Mouse (Mus musculus) forebrain, embryonic 12.5 days (tissue): Measurements from ENCODE around the gene Nlrc4. TPM values are rescaled to one million over a fixed set of nuclear protein-coding genes. Genes with fewer than 3 reads are reported as not detected.

ENCODE experiments used
- ATAC-seq: fragments of 200-750 bp; cut with Nextera tagmentation; 2 replicates; pipeline ENCODE4 v1.8.0; 2017; ENCODE audit warnings: moderate TSS enrichment; ENCODE audit not compliant: low FRiP score
- H3K27ac ChIP-seq: fragments of 300-500 bp; sonication (generic); 2 replicates; pipeline ENCODE4 v1.5.1; 2016; ENCODE audit warnings: mild to moderate bottlenecking
- H3K27me3 ChIP-seq: fragments of 300-500 bp; sonication (generic); 2 replicates; pipeline ENCODE4 v1.6.1; 2016; ENCODE audit warnings: mild to moderate bottlenecking
- H3K36me3 ChIP-seq: fragments of 300-500 bp; sonication (generic); replicated peaks from 2 replicates; pipeline ENCODE4 v1.6.1; 2016; ENCODE audit warnings: mild to moderate bottlenecking
- H3K4me1 ChIP-seq: fragments of 300-500 bp; sonication (generic); 2 replicates; pipeline ENCODE4 v1.6.1; 2016
- H3K4me2 ChIP-seq: fragments of 300-500 bp; sonication (generic); 2 replicates; pipeline ENCODE4 v1.6.1; 2016; ENCODE audit warnings: mild to moderate bottlenecking, moderate library complexity
- H3K4me3 ChIP-seq: fragments of 300-500 bp; sonication (generic); replicated peaks from 2 replicates; pipeline ENCODE4 v1.5.1; 2016; ENCODE audit warnings: mild to moderate bottlenecking
- H3K9ac ChIP-seq: fragments of 300-500 bp; sonication (generic); 2 replicates; pipeline ENCODE4 v1.6.1; 2016; ENCODE audit warnings: mild to moderate bottlenecking
- H3K9me3 ChIP-seq: fragments of 300-500 bp; sonication (generic); 2 replicates; pipeline ENCODE4 v1.6.1; 2016
- WGBS: fragments of 180-500 bp; shearing (Covaris S2); methylation state at CpG from one replicate; pipeline ENCODE4 v1.1.7; 2016; 5-methylcytosine and 5-hydroxymethylcytosine counted together
- polyA plus RNA-seq: library from polyadenylated mRNA; unstranded; fragments of >200 nt; fragmentation: Nextera tagmentation; extraction: Ambion mirVana; gene quantifications from 2 replicates; pipeline ENCODE4 v1.2.1, GENCODE M21; 2016

Gene Nlrc4
- polyA plus RNA-seq, 1 experiment from 2014 or later, result 0.18 TPM

- Histone ChIP-seq H3K4me3 (no peak overlapping the region), H3K9ac (no peak overlapping the region), H3K4me2 (no peak overlapping the region), H3K27me3 (no peaks in the 10 kb centered on the region), H3K4me1 (no peaks in the 10 kb centered on the region), H3K36me3 (peaks cover 37% of the 10 kb centered on the region), H3K9me3 (no peaks in the 10 kb centered on the region), H3K27ac (no peak overlapping the region)
- WGBS, result 83% methylated on average over 3 of the region's 3 CpGs
- no peak for ATAC-seq
Observed at GRCm38 (mm10) chr17:74389847-74390246, 69.1 kb downstream of the Nlrc4 start.

DNA sequence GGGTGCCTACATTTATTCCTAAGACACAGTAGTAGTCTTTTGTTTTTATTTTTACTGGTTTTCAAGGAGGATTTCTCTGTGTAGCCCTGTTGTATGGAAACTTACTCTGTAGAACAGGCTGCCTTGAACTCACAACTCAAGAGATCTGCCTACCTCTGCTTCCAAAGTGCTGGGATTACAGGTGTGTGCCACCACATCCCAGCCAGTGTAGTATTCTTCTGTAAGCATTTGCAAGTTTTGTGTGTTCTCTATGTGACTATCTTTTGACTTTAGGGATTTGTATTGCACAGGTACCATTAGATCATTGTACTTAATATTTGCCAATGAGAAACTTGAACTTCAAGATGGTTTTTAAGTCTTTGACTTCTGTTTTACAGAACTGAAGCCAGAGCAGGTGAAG is 72.3 kb downstream of the Nlrc4 start:
- peaks cover 68% of the 10 kb centered on the region for H3K36me3 ChIP-seq
- no peaks in the 10 kb centered on the region for H3K9me3 ChIP-seq

DNA sequence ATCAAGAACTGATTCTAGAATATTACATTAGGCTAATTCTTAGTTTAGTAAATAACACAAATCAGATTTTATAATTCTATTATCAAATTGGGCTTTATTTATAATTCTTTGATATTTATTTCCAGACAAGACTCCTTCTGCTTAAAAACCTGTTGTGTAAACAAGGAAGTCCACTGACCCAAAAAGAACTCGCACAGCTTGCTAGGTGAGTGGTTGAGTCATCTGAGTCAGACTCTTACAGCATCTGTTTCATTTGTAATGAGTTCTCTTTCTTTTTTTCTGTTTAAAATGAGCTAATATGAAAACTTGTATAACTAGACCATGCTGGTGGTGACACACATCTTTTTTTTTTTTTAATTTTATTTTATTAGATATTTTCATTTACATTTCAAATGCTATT is 82.0 kb downstream of the Nlrc4 start:
- WGBS, result 93% methylated on average over 1 of the region's 1 CpGs

More for the DNA sequence above, 72.3 kb downstream of the Nlrc4 start:
- Histone ChIP-seq H3K9ac (no peak overlapping the region), H3K4me1 (no peaks in the 10 kb centered on the region), H3K4me2 (no peak overlapping the region), H3K27ac (no peak overlapping the region), H3K4me3 (no peak overlapping the region), H3K27me3 (no peaks in the 10 kb centered on the region)
- ATAC-seq, result no peak

More for the DNA sequence above, 82.0 kb downstream of the Nlrc4 start:
- Histone ChIP-seq H3K9me3 (no peaks in the 10 kb centered on the region), H3K4me1 (no peaks in the 10 kb centered on the region), H3K27ac (no peak overlapping the region), H3K9ac (no peak overlapping the region), H3K4me3 (no peak overlapping the region), H3K36me3 (peaks cover 68% of the 10 kb centered on the region), H3K4me2 (no peak overlapping the region), H3K27me3 (no peaks in the 10 kb centered on the region)
- ATAC-seq, result no peak

Other genes starting within 250 kb of the Nlrc4 start
- gene Memo1, start 163.6 kb downstream of the Nlrc4 start, polyA plus RNA-seq, result 71.1 and 77.4 TPM in 2 replicates
- gene Dpy30, start 135.2 kb downstream of the Nlrc4 start, polyA plus RNA-seq, result 252 and 269 TPM in 2 replicates
- 28.5 and 39.7 TPM in 2 replicates for gene Spast, start 120.2 kb downstream of the Nlrc4 start, polyA plus RNA-seq
- gene Slc30a6, start 63.5 kb downstream of the Nlrc4 start, polyA plus RNA-seq, result 23.9 and 28.4 TPM in 2 replicates
- gene Yipf4, start 30.4 kb upstream of the Nlrc4 start, polyA plus RNA-seq, result 52.6 and 54.9 TPM in 2 replicates
- 103 and 109 TPM in 2 replicates for gene Birc6, start 69.2 kb upstream of the Nlrc4 start, polyA plus RNA-seq